Mouse (Mus musculus): ENCODE measurements around the gene Slc25a24.

Slc25a24 gene

DNA sequence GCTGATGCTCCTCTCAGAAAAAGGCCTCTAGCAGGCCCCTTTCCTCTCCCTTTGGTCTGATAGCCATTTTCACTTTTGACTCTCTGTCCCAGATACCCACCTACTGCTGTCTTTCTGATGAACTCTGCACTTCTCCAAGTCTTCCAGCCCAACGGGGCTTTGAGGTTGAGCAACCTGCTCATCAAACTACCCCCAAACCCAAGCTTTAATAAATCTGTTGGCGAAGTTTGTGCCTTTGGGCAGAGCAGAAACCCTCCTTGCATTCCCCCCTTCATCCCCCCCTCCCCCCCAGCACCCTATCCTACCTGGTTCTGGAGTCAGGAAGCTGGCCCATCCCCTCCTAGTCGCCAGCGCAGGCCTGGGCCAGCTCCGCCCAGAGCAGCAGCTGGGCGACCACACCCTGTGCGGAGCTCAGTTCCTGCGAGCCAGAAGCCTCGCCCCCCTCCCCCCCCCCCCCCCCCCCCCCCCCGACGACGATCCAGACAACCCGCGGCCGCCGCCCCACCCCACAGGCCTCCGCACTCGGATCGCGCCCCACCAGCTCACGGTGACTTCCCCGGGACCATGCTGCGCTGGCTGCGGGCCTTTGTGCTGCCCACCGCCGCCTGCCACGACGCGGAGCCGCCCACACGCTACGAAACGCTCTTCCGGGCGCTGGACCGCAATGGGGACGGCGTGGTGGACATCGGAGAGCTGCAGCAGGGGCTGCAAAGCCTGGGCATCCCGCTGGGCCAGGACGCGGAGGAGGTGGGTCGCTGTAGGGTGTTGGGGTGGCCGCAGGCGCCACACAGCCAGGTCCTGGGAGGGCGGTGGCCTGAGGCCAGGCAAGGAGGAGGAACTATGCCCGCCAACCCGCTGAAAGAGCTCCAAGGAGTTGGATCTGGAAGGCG, at the start of gene Slc25a24:
TSS of gene Slc25a24 (plus strand) at position 509 of the 890 bp plus-strand sequence.
- peak; percentile 73 for DNase-seq

DNA sequence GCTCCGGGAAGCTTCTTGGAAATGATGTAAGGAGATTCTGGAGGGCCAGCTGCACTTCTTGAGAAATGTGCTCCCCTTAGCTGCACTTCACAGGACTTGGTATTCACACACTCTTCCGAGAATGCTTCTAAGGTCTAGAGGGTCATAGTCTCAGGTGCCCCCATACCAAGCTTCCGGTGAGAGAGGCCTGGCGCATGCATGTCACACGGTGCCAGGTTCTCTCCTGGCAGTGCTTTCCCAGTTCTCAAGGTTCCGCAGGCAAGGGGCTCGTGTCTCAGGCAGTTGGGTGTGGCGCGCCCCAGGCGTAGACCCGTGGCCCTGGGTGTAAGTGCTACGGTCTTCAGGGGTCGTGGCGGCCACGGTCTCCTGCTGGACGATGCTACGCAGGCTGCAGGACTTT, 42.8 kb upstream of the Slc25a24 start, which contains the start of gene Slc25a54:
TSS of gene Slc25a54 (plus strand) at position 301 of the 400 bp plus-strand sequence.
- no peak for DNase-seq

DNA sequence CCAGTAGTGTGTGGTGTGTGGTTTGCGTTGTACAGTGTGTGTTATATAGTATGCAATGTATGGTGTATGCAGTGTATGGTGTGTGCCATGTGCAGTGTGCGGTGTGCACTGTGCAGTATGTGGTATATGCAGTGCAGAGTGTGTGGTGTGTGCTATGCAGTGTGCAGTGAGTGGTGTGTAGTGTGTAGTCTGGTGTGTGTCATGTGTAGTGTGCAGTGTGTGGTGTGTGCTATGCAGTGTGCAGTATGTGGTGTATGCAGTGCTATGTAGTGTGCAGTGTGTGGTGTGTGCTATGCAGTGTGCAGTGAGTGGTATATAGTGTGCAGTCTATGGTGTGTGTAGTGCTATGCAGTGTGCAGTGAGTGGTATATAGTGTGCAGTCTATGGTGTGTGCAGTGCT, 38.5 kb upstream of the Slc25a24 start:
- no peak for DNase-seq

DNA sequence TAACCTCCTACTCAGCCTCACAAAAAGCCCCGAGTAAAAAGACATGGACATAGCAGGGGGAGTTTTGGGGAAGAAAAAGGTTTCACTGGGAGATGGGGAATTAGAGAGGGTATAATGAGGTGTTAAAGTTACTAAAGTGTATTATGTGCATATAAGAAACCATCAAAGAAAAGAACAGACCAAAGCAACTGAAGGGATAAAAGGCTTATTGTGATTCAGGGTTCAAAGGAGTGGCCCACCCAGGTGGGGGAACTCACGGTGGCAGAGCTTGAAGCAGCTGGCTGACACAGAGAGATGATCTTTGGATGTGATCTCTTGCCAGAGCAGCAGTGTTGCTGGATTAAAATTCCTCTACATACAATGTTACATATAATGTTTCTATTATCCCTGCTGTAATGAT, 34.5 kb upstream of the Slc25a24 start:
- DNase-seq: no peak

DNA sequence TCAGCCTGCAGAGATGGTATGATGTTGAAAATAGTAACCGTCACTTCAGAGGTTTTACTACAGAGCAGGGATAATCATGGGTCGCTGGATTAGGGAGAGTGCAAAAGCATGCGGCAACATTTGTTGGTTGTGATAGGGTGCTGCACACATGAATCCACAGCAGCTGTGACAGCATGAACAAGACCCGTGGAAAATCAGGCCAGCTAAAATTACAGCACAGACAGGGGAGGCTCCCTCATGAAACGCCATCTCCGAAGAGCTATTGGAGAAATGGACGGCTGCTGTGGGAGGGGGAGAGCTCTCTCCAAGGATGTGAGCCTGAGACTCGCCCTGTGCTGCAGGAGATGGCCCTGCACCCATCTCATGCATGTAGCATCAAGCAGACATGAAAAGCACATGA, 18.2 kb upstream of the Slc25a24 start:
- no peak for DNase-seq

DNA sequence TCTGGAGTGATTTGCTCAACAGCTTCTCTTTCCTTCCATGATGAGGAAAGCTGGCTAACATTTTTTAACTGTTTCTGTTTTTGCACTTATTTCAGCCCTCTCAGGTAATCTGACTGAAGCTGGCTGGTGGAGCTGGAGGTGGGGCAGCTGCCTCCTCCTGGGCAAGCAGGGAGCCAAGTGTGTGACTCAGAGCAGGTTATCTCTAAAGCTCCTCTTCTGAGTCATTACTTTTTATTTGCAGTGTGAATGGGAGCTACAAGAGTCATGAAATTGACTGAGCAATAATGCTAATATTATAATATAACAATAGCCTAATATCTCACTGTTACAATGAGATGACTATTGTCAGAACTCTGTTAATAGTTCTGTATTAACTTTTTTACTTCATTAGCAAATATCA, 5.8 kb upstream of the Slc25a24 start:
- DNase-seq: no peak

DNA sequence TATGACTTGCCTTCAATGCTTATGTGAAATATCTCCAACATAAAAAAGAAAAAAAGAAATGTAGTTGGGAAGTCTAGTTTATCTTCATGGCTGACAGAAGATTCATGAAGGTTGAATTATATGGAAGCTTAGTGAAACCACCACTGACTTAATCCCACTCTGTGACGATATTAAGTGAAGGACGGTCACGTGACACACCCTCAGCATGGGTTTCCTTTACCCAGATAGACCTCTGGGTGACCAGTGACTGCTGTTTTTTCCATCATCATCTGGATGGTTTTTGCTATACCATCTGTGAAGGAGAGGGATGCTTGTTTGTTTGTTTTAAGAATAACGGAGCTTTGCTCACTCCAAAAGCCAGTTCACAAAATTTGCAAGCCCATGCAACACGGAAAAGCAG, 3.4 kb upstream of the Slc25a24 start:
- no peak for DNase-seq

DNA sequence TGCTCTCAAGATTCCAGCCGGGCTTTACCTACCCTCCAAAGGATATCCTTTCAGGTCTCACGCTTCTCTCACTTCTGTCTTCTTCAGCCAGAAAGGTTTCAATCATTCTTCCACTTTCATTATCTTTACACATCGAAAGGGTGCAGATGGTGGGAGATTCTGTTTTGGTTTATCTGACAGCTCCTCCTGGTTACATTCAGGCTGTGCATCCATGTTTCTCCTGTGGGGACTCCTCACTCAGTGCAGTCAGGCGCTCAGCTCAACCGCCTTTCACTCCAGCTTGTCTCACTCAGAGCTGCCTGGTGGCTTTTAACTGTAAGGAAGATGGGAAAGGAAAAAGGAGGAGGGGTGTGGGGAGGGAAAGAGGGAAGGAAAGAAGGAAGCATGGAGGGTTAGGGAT, 3.0 kb upstream of the Slc25a24 start:
- no peak for DNase-seq

DNA sequence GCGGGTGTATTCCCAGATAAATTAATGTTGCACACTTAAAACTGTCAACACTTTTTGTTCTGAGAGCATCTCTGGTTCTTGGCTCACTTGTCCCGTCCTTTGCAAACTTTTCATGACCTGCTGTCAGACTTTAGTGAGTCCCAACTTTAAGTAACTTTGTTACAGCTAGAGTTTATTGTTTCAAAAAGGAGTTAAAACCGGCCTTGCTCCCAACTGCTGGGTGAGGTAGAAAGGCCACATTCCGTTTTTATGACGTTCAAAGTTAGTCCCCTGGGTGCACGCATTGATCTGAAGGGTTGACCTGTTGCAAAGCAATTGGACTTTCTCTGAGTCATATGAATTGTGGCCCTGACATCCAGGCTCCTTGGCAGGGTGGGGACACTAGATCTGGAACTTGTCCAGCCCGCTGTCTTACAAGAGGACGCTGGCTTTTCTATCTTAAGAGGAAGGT, 607 bp downstream of the Slc25a24 start:
- DNase-seq: peak; percentile 63

DNA sequence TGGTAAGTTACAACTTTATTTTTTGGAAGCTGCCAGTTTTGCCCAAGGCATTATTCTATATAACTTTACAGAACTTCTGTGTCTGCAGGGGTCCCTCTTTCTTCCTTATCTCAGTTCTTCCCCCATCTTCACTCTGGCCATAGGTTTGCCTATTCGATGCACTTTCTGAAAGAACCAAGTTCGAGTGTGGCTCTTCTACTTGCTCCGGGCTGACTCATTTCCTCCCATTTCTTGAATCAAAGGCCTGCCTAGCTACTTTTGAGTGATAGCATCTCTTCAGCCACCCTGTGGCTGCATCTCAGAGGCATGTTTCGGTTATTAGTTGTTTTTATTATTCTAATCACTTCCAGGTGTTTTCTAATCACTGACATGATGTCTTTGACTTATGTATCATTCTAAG, 1.1 kb downstream of the Slc25a24 start:
- DNase-seq: no peak

DNA sequence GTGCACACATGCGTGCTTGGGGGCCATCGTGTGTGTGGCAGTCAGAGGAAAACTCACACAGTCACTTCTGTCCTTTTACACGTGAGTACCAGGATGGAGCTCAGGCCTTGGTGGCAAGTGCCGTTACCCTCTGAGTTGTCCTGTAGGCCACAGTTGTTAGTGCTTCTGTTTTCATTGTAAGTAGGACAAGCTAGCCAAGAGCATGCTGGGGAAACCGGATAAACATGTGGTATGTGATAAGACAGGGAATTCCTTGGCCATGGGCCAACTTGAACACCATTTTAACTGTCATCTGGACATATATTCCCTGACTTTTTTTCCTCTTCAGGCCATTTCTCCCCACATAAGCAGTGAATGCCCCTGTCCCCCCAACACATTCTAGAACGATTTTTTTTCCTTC, 2.6 kb downstream of the Slc25a24 start:
- DNase-seq: peak; percentile 26

DNA sequence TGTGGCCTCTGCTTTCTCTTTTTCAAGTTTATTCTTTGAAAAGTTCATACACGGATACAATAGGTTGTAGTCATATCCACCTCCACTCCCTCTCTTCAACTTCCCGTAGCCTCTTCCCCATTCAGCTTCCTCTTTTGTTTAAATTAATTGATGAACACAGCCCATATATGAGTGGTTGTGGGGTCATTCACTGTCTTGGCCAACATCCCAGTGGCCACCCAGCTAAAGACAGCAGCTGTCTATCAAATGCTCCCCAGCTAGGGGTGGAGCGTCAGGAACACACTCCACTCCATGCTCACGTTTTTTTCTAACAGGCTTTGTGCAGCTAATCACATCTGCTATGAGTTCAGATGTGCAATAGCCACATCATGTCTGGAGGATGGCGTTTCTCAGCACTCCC, 6.8 kb downstream of the Slc25a24 start:
- DNase-seq: no peak

DNA sequence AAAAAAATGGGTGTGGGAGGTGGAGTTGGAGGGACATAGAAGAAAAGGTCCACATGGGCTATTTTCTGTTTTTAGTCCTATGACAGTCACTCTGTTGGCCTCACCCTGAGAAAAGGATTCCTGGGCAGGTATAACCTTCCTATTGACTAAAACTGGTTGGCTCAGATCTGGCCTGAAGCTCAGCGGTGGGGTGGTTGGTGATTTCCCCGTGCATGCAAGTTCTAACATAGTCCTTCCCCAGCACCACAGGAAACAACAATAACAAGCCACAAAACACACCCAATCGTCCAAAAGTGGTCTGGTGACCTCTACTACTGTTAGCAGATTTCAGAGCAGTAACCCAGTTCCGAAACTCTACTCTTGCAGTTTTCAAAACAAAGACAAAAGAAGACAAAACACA, 10.0 kb downstream of the Slc25a24 start:
- no peak for DNase-seq

DNA sequence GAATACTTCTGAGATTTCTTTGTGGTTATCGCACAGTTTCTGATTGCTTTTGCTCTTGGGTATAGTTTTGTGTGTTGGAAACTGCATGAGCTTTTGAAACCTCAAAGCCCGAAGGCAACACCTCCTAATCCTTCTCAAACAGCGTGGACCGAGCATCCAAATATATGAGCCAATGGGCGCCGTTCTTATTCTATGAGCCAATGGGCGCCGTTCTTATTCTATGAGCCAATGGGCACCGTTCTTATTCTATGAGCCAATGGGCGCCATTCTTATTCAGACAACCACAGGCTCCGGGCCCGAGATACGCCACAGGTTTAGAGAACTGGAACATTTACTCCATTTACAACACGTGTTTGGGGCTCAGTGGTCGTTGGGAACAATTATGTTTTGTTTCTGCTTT, 11.1 kb downstream of the Slc25a24 start:
- no peak for DNase-seq

DNA sequence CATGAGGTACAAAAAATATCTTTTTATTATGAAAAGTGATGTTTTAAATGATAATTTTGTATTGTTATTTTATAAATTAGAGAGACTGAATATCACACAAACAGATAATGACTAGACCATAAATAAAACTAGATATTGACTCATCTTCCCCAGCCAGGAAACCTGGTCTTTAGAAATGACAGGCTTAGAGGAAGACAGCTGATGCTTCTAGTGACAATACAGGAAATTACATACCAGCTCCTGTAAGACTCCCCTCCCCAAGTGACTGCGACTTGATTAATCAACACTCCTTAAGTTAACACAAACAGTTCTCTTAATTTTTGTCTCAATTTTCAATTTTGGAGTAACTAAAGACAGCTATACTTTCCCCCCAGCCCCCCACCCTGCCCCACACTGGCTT, 12.4 kb downstream of the Slc25a24 start:
- DNase-seq: no peak

DNA sequence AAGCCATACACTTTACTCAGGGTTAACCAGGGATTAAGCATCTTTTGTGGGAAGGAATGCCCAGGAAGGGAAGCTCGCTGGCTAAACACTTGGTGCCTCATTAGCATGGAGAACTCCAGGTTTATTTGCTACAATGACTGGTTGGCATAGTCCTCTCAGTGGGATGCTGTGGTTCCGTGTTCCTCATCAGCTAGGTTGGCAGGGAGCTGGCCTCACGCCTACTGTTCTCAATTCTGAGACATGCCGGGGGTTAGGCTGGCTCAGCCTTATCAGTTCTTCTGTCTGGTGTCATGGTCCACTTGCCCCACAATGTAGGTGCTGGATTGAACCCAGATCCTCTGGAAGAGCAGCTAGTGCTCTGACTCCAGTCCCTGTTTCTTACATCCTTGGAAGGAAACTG, 29.6 kb downstream of the Slc25a24 start:
- no peak for DNase-seq

DNA sequence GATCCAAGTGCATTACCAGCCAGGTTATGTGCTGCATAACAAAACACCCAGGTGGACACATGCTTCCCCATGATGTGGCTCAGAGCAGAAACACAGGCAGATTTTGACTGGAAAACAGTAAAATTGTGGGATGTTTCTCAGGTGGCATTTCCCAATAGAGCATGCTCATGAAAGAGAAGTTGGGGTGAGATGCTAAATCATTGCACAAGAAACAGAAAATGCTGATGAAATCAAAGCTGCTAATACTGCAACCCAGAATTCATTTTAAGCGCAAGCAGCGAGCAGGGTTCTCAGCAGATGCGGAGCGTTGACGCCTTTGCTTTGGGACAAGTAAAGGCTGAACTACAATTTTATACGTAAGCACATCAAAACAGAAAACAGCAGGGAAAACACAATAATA, 30.5 kb downstream of the Slc25a24 start:
- no peak for DNase-seq

DNA sequence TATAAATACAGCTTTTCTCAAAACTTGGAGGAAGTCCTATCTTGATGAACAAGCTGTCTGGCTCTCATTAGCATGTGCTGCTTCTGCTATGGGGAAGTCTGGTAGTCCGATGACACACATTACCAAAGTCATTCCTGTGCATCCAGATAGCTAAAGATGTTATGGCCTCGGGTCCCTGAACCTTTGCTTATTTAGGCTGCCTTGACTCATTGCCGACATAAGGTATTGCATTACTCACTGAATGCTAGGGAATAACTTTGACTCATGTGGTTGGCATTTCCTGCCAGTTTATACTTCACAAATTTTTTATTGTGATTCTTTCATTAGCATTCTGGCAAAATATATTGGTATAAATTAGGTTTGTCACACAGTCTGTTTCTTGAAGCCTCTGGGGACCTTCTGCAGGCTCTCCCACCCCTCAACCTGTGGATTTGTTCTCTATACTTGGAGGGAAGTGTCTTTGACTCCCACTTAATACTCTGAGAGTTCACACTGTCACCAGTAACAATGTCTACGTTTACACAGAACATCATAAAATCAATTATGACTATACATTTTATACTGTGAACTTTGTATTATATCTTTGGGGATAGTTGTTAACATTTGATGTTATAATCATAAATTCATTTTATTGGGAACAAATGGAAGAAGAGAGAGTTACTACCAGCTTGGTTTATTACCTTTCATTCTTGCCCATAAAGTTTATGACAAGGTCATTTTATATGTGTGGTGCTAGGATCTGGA, 33.1 kb downstream of the Slc25a24 start:
- no peak for DNase-seq

DNA sequence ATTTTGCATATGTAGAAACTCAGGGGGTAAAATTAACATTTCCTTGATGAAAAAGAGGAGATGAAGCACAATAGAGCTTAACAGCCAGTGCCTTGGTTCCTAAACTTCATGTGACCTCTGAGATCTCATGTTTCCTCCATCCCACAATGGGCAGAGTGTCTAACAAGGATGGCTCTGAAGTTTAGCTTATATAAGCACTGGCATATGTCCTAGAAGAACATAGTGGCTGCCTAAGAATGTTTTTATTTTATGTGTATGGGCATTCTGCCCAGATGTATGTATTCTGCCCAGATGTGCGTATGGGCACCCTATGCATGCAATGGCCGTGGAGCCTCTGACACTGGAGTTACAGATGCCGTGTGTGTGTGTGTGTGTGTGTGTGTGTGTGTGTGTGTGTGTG, 34.5 kb downstream of the Slc25a24 start:
- DNase-seq: no peak

DNA sequence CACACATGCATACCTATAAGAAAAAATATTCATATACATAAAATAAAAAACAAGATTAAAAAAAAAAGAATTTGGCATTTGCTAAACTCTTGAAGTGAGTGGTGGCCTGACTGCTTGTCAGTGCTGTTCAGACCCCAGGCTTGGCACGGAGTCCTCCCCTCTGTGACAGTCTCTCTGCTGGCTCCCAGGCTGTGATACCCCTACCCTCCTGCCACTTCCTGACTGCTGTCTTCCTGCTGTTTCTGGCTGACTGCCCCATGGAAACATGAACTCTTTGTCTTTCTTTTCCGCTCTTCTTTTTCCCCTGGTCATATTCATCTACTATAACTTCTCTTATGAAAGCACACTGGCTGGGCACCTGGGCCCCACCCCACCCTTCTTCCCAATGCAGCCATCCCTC, 41.1 kb downstream of the Slc25a24 start:
- DNase-seq: no peak

DNA sequence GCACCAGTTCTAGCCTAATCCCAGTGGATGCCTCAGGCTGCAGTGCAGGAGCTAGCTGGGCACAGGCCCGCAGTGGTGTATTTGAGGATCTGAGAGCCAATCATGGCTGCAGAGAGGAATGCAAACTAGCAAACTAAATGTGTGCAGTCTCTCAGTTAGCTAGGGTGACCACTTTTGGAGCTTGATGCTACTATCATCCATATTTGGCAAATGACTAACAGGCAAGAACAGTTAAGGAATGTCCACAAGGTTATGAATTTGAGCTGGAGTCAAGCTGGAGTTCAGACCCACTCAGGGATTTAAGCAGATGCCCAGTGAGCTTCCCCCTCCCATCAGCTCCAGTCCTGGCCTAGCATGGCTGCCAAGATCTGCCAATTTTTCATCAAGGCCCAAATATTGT, 41.7 kb downstream of the Slc25a24 start:
- DNase-seq: no peak

DNA sequence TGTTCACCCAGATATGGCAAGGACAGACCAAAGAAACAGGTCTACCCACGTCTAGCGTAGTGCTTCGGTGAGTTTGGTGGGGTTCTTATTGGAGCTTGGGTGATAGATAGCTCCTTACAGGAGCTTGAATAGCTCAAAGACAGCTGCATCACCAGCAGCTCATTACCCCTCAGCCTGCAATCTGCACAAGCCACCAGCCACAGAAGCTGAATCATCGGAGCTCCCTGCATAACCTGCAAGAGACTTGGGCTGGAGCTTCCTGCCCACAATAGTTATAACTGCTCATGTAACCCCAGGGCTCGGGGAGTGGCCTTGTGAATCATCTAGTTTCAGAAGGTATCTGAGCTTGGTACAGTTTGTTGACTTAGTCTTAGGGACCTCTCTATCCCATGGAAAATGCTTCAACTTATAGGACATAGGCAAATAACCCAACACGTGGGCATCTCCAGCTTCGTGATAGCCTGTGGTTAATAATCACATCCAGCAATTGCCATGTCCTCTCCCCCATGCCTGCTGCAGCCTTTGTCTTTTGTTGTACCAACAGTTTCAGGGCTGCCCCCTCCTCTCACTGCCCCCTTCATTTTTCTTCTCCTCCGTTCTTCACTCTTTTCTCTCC, 42.4 kb downstream of the Slc25a24 start:
- DNase-seq: no peak

DNA sequence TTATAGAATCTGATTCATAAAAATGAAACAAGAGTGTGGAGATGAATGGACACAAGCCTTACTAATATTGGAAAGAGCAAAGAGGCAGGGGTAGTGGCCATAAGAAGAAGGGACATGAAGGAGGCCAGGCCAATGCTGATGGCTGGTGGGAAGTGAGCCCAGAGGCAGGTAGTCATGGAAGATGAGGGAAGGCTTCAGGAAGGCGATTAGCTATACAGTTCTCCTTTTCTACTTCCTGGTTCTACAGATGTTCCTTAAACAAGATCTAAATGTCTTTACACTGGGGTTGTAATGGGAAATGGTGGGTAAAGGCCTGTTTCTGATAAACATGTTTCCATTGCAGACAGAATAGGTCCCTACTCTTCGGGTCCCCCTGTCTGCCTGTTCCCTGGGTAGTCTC, 46.2 kb downstream of the Slc25a24 start:
- no peak for DNase-seq

Measured in lung, postnatal 10 days (tissue).